Comparison of ENCODE assay signal across 10 mouse cellular contexts in genomic region chr13:98944620-98945081, GRCm38 (mm10). TPM values are rescaled to one million over a fixed set of nuclear protein-coding genes. Genes with fewer than 3 reads are reported as not detected.
DNase-seq lines count a peak whose midpoint lies in the region; ATAC-seq and TF ChIP-seq lines count a peak whose summit lies in the region.
"Had no signal": no experiment of that assay in that cellular context is flagged by ENCODE, and none has a peak within 500 bp of the region (broad histone marks: within the 10 kb centered on the region; RNA-seq: fewer than 3 reads in every experiment).

No protein-coding gene starts in this region.

- H3K4me3 ChIP-seq in bone marrow, adult 2 months (replicated peaks; ENCODE audit: control insufficient read depth, low read depth, low read length), result peak overlapping the region; percentile 66
- H3K4me3 ChIP-seq in kidney, embryonic 14.5 days (ENCODE audit: low read length), result no peak overlapping the region
- H3K4me3 ChIP-seq in forebrain, embryonic 14.5 days (ENCODE audit: low read depth, low read length), result no peak overlapping the region

- H3K4me2 ChIP-seq in kidney, embryonic 14.5 days (replicated peaks; ENCODE audit: low read depth, low read length), result no peak overlapping the region; the same call in 1 of the 2 replicates
- H3K4me2 ChIP-seq in forebrain, embryonic 14.5 days (ENCODE audit: low read length), result no peak overlapping the region

- no peaks in the 10 kb centered on the region for H3K27me3 ChIP-seq in kidney, embryonic 14.5 days (ENCODE audit: control insufficient read depth, insufficient read depth, low read length)
- no peaks in the 10 kb centered on the region for H3K27me3 ChIP-seq in forebrain, embryonic 14.5 days (replicated peaks; ENCODE audit: control insufficient read depth, insufficient read depth, low read length)

- TF ChIP-seq POLR2A in bone marrow, adult 2 months (IDR thresholded peaks at IDR 0.05; ENCODE audit: borderline replicate concordance, control insufficient read depth, low read depth, low read length), result no peak

- DNase-seq in adrenal gland, adult 2 months, result peak; percentile 66
- no peak for DNase-seq in adrenal gland, postnatal 25 days
- no peak for DNase-seq in ovary, postnatal 10 days (ENCODE audit: low spot score)
- no peak for DNase-seq in forebrain, embryonic 14.5 days (ENCODE audit: low spot score)

- peak overlapping the region; percentile 44; the same call in 1 of the 2 replicates for H3K27ac ChIP-seq in bone marrow, adult 2 months (ENCODE audit: control insufficient read depth, insufficient read depth, low read depth, low read length, poor library complexity)
- H3K27ac ChIP-seq in kidney, embryonic 14.5 days (ENCODE audit: low read depth, low read length), result peak overlapping the region; percentile 15; the same call in 1 of the 2 replicates
- no peak overlapping the region for H3K27ac ChIP-seq in forebrain, embryonic 14.5 days (ENCODE audit: low read depth, low read length)

- WGBS in bone marrow, adult 2 months, result 2% methylated on average over 7 of the region's 7 CpGs
- 47% methylated on average over 7 of the region's 7 CpGs for WGBS in kidney, embryonic 14.5 days
- 91% methylated on average over 7 of the region's 7 CpGs for WGBS in forebrain, embryonic 14.5 days

- H3K9me3 ChIP-seq in kidney, embryonic 14.5 days (ENCODE audit: control insufficient read depth, low read length), result no peaks in the 10 kb centered on the region
- no peaks in the 10 kb centered on the region for H3K9me3 ChIP-seq in forebrain, embryonic 14.5 days (replicated peaks; ENCODE audit: control insufficient read depth, low read length)

- H3K9ac ChIP-seq in kidney, embryonic 14.5 days (ENCODE audit: low read depth, low read length), result no peak overlapping the region
- H3K9ac ChIP-seq in forebrain, embryonic 14.5 days (ENCODE audit: low read length), result no peak overlapping the region

- no peak for ATAC-seq in kidney, embryonic 14.5 days (ENCODE audit: low FRiP score, low TSS enrichment)
- ATAC-seq in megakaryocyte progenitor cell, adult 5-6 weeks (replicated peaks; ENCODE audit: poor library complexity), result peak; percentile 91
- ATAC-seq in cerebellum, adult (ENCODE audit: insufficient number of reproducible peaks, low FRiP score, low TSS enrichment), result no peak
- no peak for ATAC-seq in forebrain, embryonic 14.5 days

- no peak for TF ChIP-seq CTCF in bone marrow, adult 2 months (IDR thresholded peaks at IDR 0.05; ENCODE audit: control insufficient read depth, insufficient read depth, low read length)

- no peaks in the 10 kb centered on the region for H3K36me3 ChIP-seq in kidney, embryonic 14.5 days (ENCODE audit: control insufficient read depth, insufficient read depth, low read length)
- H3K36me3 ChIP-seq in forebrain, embryonic 14.5 days (ENCODE audit: control insufficient read depth, insufficient read depth, low read length), result no peaks in the 10 kb centered on the region

- H3K4me1 ChIP-seq in bone marrow, adult 2 months (ENCODE audit: control insufficient read depth, insufficient read depth, low read length), result peaks cover 3% of the 10 kb centered on the region; the same call in 1 of the 2 replicates
- peaks cover 12% of the 10 kb centered on the region for H3K4me1 ChIP-seq in kidney, embryonic 14.5 days (ENCODE audit: control insufficient read depth, insufficient read depth, low read length)
- no peaks in the 10 kb centered on the region for H3K4me1 ChIP-seq in forebrain, embryonic 14.5 days (ENCODE audit: control insufficient read depth, insufficient read depth, low read length)

RNA-seq across cellular contexts. Expression of gene Tnpo1, which starts 18.5 kb away (rescaled TPM):
- total RNA-seq in adrenal gland, adult 2 months (2021), result 100 to 1,000 TPM; 126 to 127 TPM
- 7.4 and 9.6 TPM in 2 replicates for polyA plus RNA-seq in adrenal gland, adult 2 months (2012; rRNA removed)
- 106 and 135 TPM in 2 replicates for total RNA-seq in adrenal gland, postnatal 25 days (2021)
- 11.2 and 24.9 TPM in 2 replicates for polyA plus RNA-seq in bone marrow, adult 2 months (2011; ENCODE audit: insufficient read depth, insufficient read length, low replicate concordance, missing spikeins)
- 68.3 and 76.8 TPM in 2 replicates for polyA plus RNA-seq in kidney, embryonic 14.5 days (2014; fragmentation: Nextera tagmentation; extraction: Ambion mirVana)
- total RNA-seq in megakaryocyte progenitor cell, adult 5-6 weeks (2015), result 119 and 129 TPM in 2 replicates
- total RNA-seq in megakaryocyte progenitor cell, adult 5-6 weeks (2017), result 108 and 129 TPM in 2 replicates
- polyA plus RNA-seq in forebrain, embryonic 14.5 days (2014; fragmentation: Nextera tagmentation; extraction: Ambion mirVana), result 59.2 and 75.4 TPM in 2 replicates

RNA-seq across cellular contexts. Expression of gene 1700024P04Rik, which starts 39.7 kb away (rescaled TPM):
- total RNA-seq in adrenal gland, adult 2 months (2021), result not detected
- not detected in 2 replicates for polyA plus RNA-seq in adrenal gland, adult 2 months (2012; rRNA removed)
- not detected in 2 replicates for total RNA-seq in adrenal gland, postnatal 25 days (2021)
- not detected in 2 replicates for polyA plus RNA-seq in bone marrow, adult 2 months (2011; ENCODE audit: insufficient read depth, insufficient read length, low replicate concordance, missing spikeins)
- polyA plus RNA-seq in kidney, embryonic 14.5 days (2014; fragmentation: Nextera tagmentation; extraction: Ambion mirVana), result not detected in 2 replicates
- not detected in 2 replicates for total RNA-seq in megakaryocyte progenitor cell, adult 5-6 weeks (2015)
- not detected in 2 replicates for total RNA-seq in megakaryocyte progenitor cell, adult 5-6 weeks (2017)
- not detected in 2 replicates for polyA plus RNA-seq in forebrain, embryonic 14.5 days (2014; fragmentation: Nextera tagmentation; extraction: Ambion mirVana)
- polyA plus RNA-seq: C2C12; neural tube, embryonic 11.5 days had no signal
